Mouse (Mus musculus) adrenal gland, postnatal 0 days (tissue): ENCODE data around the gene Commd3. TPM values are rescaled to one million over a fixed set of nuclear protein-coding genes. Genes with fewer than 3 reads are reported as not detected.

Experiments used
- polyA plus RNA-seq: library from polyadenylated mRNA; unstranded; fragments of >200 nt; fragmentation: Nextera tagmentation; extraction: Ambion mirVana; gene quantifications from 2 replicates; pipeline ENCODE4 v1.2.1, GENCODE M21; 2015

Gene Commd3
- polyA plus RNA-seq = 271 and 337 TPM in 2 replicates

DNA sequence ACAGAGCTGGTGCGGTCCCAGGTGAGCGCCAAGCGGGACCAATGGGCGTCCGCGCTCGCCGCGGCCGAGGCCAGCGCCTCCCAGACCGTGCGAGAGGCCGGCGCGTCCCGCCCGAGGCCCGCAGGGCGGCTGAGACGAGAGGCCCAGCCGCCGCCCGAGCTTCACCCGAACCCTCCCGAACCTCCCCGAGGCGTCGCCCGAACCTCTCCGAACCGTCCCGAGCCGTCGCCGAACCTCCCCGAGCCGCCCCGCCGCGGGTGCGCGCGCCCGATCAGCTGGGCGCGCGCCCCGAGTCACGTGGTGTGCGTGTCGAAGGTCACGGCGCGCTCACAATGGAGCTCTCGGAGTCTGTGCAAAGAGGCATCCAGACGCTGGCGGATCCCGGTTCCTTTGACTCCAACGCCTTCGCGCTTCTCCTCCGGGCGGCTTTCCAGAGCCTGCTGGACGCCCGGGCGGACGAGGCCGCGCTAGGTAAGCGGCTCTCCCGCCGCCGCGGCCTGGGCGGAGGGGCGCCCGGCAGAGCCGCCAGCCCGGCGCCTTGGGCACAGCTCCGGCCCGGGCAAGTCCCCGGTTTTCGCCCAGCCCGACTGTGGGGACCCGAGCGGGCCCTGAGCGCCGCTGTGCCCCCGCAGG, at the start of gene Commd3:
Gene Commd3 (plus strand): TSS at position 252 of the 633 bp plus-strand sequence.

GRCm38 (mm10) chr2:18676936-18677491, 4.8 kb downstream of the Commd3 start, which contains the start of gene Bmi1:
TSS of gene Bmi1 (plus strand) at chr2:18677018.

DNA sequence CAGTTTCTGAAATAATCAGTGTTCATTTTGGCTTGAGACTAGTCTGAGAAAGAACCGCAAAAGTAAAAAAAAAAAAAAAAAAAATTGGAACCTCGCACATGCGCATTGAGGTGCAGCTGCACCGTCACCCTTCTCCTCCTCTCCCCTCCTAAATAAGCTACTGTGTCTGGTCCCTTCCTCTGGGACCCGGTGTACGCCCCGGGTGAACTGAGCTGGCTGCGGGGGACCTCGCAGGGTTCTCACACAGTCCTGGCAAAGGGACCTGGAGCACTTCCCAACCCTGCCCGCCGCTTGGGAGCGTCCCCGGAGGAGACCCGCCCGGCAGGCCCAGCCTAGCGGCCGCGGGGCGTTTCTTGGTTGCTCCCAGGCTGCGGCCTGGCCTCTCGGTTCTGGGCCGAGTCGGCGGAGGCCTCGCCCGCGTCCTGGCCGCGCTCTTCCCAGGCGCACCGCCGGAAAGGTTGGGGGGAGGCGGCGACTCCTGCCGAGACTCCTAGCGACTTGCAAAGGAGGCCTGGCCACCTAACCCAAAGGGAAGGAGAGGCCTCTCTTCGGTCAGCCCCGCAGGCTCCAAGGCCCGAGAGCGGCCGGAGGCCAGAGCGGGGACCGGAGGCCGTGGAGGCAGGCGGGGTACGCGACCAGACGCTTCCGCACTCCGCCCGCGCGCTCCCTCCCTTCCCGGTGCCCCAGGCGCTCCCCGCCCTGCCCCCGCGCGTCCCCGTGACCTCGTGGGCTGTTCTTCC, 21.9 kb downstream of the Commd3 start, which contains the start of gene Spag6:
Gene Spag6 (plus strand): TSS at position 162 of the 740 bp plus-strand sequence.

Other genes starting within 250 kb of the Commd3 start
- gene Bmi1, start 4.6 kb downstream of the Commd3 start, polyA plus RNA-seq = 10.4 and 12.6 TPM in 2 replicates
- gene Spag6, start 21.6 kb downstream of the Commd3 start, polyA plus RNA-seq = 0.05 and 0.30 TPM in 2 replicates